Comparison of ENCODE assay signal across 11 mouse cellular contexts in genomic region chr17:87312924-87313870, GRCm38 (mm10). TPM values are rescaled to one million over a fixed set of nuclear protein-coding genes. Genes with fewer than 3 reads are reported as not detected.
DNase-seq lines count a peak whose midpoint lies in the region; ATAC-seq and TF ChIP-seq lines count a peak whose summit lies in the region.
"Had no signal": no experiment of that assay in that cellular context is flagged by ENCODE, and none has a peak within 500 bp of the region (broad histone marks: within the 10 kb centered on the region; RNA-seq: fewer than 3 reads in every experiment).

No protein-coding gene starts in this region.

- 36% methylated on average over 18 of the region's 18 CpGs for WGBS in intestine, embryonic 15.5 days
- WGBS in limb, embryonic 14.5 days = 31% methylated on average over 18 of the region's 18 CpGs

- H3K36me3 ChIP-seq in intestine, embryonic 15.5 days = no peaks in the 10 kb centered on the region
- peaks cover 3% of the 10 kb centered on the region; the same call in 1 of the 2 replicates for H3K36me3 ChIP-seq in limb, embryonic 14.5 days (ENCODE audit: control insufficient read depth, insufficient read depth, low read length)
- H3K36me3 ChIP-seq: forebrain, embryonic 10.5 days had no signal

- TF ChIP-seq POLR2A in limb, embryonic 14.5 days (IDR thresholded peaks at IDR 0.05; ENCODE audit: borderline replicate concordance, extremely low read depth, insufficient read depth, insufficient read length) = no peak

- ATAC-seq in intestine, embryonic 15.5 days = peak; percentile 60; the same call in 1 of the 2 replicates
- ATAC-seq in limb, embryonic 14.5 days (ENCODE audit: low FRiP score, low read depth) = peak; percentile 27; the same call in 1 of the 2 replicates

- H3K4me2 ChIP-seq in intestine, embryonic 15.5 days (replicated peaks) = peak overlapping the region; percentile 15
- H3K4me2 ChIP-seq in limb, embryonic 14.5 days (replicated peaks; ENCODE audit: low read depth, low read length, severe bottlenecking) = peak overlapping the region; percentile 30

- H3K27ac ChIP-seq in gastrocnemius, adult 2 months = peak overlapping the region; percentile 88
- H3K27ac ChIP-seq in intestine, embryonic 15.5 days = peak overlapping the region; percentile 60; the same call in 1 of the 2 replicates
- H3K27ac ChIP-seq in limb, embryonic 14.5 days (replicated peaks; ENCODE audit: low read depth, low read length) = peak overlapping the region; percentile 67
- H3K27ac ChIP-seq: forebrain, embryonic 10.5 days; macrophage had no signal

- H3K27me3 ChIP-seq in intestine, embryonic 15.5 days (replicated peaks) = no peaks in the 10 kb centered on the region
- H3K27me3 ChIP-seq in limb, embryonic 14.5 days (ENCODE audit: control insufficient read depth, insufficient read depth, low read length) = no peaks in the 10 kb centered on the region

- H3K9ac ChIP-seq in intestine, embryonic 15.5 days = no peak overlapping the region
- H3K9ac ChIP-seq in limb, embryonic 14.5 days (ENCODE audit: low read depth, low read length, severe bottlenecking) = peak overlapping the region; percentile 40

- intact Hi-C loops in gastrocnemius, adult 2 months (cut with DNase I) = loop anchor here (10.0 kb wide), 1 partner anchor 352 kb away; no protein-coding TSS in a partner anchor

- no peak for DNase-seq in gastrocnemius, adult 2 months
- no peak for DNase-seq in gastrocnemius, postnatal 25 days
- peak; percentile 46 for DNase-seq in NIH3T3 (ENCODE audit: low read depth)
- no peak for DNase-seq in limb, embryonic 14.5 days (ENCODE audit: low spot score)
- no peak for DNase-seq in urinary bladder, postnatal 36 days (ENCODE audit: low spot score in 2 of 2)
- no peak for DNase-seq in ovary, postnatal 10 days (ENCODE audit: low spot score)
- no peak for DNase-seq in thymus, postnatal 4 days
- DNase-seq: adrenal gland, postnatal 14 days had no signal

- peak overlapping the region; percentile 45 for H3K4me3 ChIP-seq in gastrocnemius, adult 2 months
- no peak overlapping the region for H3K4me3 ChIP-seq in intestine, embryonic 15.5 days (replicated peaks)
- H3K4me3 ChIP-seq in limb, embryonic 14.5 days (replicated peaks; ENCODE audit: low read length) = no peak overlapping the region
- H3K4me3 ChIP-seq: forebrain, embryonic 10.5 days had no signal

- no peaks in the 10 kb centered on the region for H3K9me3 ChIP-seq in intestine, embryonic 15.5 days
- no peaks in the 10 kb centered on the region for H3K9me3 ChIP-seq in limb, embryonic 14.5 days (ENCODE audit: control insufficient read depth, low read length)
- H3K9me3 ChIP-seq: forebrain, embryonic 10.5 days had no signal

- TF ChIP-seq CTCF in gastrocnemius, adult 2 months (IDR thresholded peaks at IDR 0.05) = no peak

- H3K4me1 ChIP-seq in intestine, embryonic 15.5 days (replicated peaks) = peaks cover 27% of the 10 kb centered on the region
- peaks cover 16% of the 10 kb centered on the region for H3K4me1 ChIP-seq in limb, embryonic 14.5 days (ENCODE audit: control insufficient read depth, insufficient read depth, low read length)

RNA-seq across cellular contexts. Expression of gene Ttc7, which starts 30.5 kb away (rescaled TPM):
- total RNA-seq in gastrocnemius, adult 2 months (2021) = 10 to 100 TPM in 1 of 2 experiments, 1 to 10 TPM in 1; 8.9 to 15.9 TPM
- total RNA-seq in gastrocnemius, postnatal 25 days (2021) = 1 to 10 TPM; 7.1 to 8.4 TPM
- polyA plus RNA-seq in intestine, embryonic 15.5 days (2015; fragmentation: Nextera tagmentation; extraction: Ambion mirVana) = 22.0 and 24.7 TPM in 2 replicates
- 7.8 and 12.6 TPM in 2 replicates for polyA plus RNA-seq in limb, embryonic 14.5 days (2012; rRNA removed)
- polyA plus RNA-seq in limb, embryonic 14.5 days (2014; fragmentation: Nextera tagmentation; extraction: Ambion mirVana) = 6.4 and 9.4 TPM in 2 replicates

RNA-seq across cellular contexts. Expression of gene Mcfd2, which starts 47.5 kb away (rescaled TPM):
- total RNA-seq in gastrocnemius, adult 2 months (2021) = 10 to 100 TPM; 23.7 to 29.7 TPM
- 10 to 100 TPM; 19.9 to 22.1 TPM for total RNA-seq in gastrocnemius, postnatal 25 days (2021)
- 117 and 139 TPM in 2 replicates for polyA plus RNA-seq in intestine, embryonic 15.5 days (2015; fragmentation: Nextera tagmentation; extraction: Ambion mirVana)
- polyA plus RNA-seq in limb, embryonic 14.5 days (2012; rRNA removed) = 70.3 and 73.6 TPM in 2 replicates
- 89.6 and 98.4 TPM in 2 replicates for polyA plus RNA-seq in limb, embryonic 14.5 days (2014; fragmentation: Nextera tagmentation; extraction: Ambion mirVana)
